Mouse (Mus musculus) kidney, postnatal 0 days (tissue): Measurements from ENCODE around the gene Dffa. TPM values are rescaled to one million over a fixed set of nuclear protein-coding genes. Genes with fewer than 3 reads are reported as not detected.

Experiments used
- ATAC-seq: fragments of 200-750 bp; cut with Nextera tagmentation; replicated peaks from 2 replicates; pipeline ENCODE4 v1.8.0; 2017; ENCODE audit warnings: low read depth, moderate number of reproducible peaks, moderate TSS enrichment, moderate library complexity; ENCODE audit not compliant: low FRiP score
- DNase-seq: peaks from one replicate; pipeline ENCODE4 v3.0.0-alpha.2; 2016; ENCODE audit warnings: low spot score
- H3K27ac ChIP-seq: fragments of 300-500 bp; sonication (generic); 2 replicates; pipeline ENCODE4 v1.5.1; 2014; ENCODE audit warnings: mild to moderate bottlenecking
- H3K27me3 ChIP-seq: fragments of 300-500 bp; sonication (generic); 2 replicates; pipeline ENCODE4 v1.6.1; 2014; ENCODE audit warnings: low read length, mixed read lengths; ENCODE audit not compliant: insufficient read depth
- H3K36me3 ChIP-seq: fragments of 300-500 bp; sonication (generic); 2 replicates; pipeline ENCODE4 v1.6.1; 2014; ENCODE audit warnings: low read length, mixed read lengths; ENCODE audit not compliant: insufficient read depth
- H3K4me1 ChIP-seq: fragments of 300-500 bp; sonication (generic); replicated peaks from 2 replicates; pipeline ENCODE4 v1.6.1; 2014; ENCODE audit warnings: antibody characterized with exemption, low read length, mixed read lengths; ENCODE audit not compliant: insufficient read depth
- H3K4me2 ChIP-seq: fragments of 300-500 bp; sonication (generic); 2 replicates; pipeline ENCODE4 v1.6.1; 2014; ENCODE audit warnings: mild to moderate bottlenecking, low read length, moderate library complexity, mixed read lengths
- H3K4me3 ChIP-seq: fragments of 300-500 bp; sonication (generic); replicated peaks from 2 replicates; pipeline ENCODE4 v1.5.1; 2014; ENCODE audit warnings: low read depth, low read length
- H3K9ac ChIP-seq: fragments of 300-500 bp; sonication (generic); 2 replicates; pipeline ENCODE4 v1.6.1; 2014; ENCODE audit warnings: low read depth, low read length
- H3K9me3 ChIP-seq: fragments of 300-500 bp; sonication (generic); replicated peaks from 2 replicates; pipeline ENCODE4 v1.6.1; 2016; ENCODE audit warnings: low read length, inconsistent platforms, mixed read lengths
- CTCF ChIP-seq: IDR thresholded peaks from 2 replicates; pipeline ENCODE4 v1.5.1; 2016; ENCODE audit warnings: antibody characterized with exemption, low read depth, mild to moderate bottlenecking, moderate library complexity
- WGBS: fragments of 180-500 bp; shearing (Covaris S2); extraction: QIAGEN DNeasy Blood & Tissue Kit; methylation state at CpG from one replicate; pipeline ENCODE4 v1.1.7; 2014; 5-methylcytosine and 5-hydroxymethylcytosine counted together
- polyA plus RNA-seq: library from polyadenylated mRNA; unstranded; fragments of >200 nt; fragmentation: Nextera tagmentation; extraction: Ambion mirVana; gene quantifications from 2 replicates; pipeline ENCODE4 v1.2.1, GENCODE M21; 2015

Gene Dffa
- polyA plus RNA-seq, 1 experiment from 2014 or later, result 30.3 TPM

DNA sequence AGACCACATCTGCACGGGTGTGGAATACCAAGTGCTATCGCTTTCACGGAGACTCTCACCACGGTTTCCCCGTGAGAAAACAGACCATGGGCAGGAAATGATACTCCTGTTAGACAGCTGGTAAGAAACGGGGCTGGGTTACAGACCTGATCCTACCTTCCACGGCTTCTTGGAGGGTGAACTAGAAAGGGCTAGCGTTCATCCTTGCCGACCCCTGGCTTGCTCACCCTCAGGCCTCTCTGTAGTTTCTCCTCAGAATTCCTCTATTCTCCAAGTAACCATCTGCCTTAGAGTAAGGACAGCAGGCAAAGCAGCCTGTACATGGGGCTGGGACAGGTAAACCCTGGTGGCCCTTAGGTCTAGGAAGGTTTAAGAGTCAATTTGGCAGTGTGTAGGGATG lies 45.2 kb downstream of the Dffa start:
- Histone ChIP-seq H3K4me1 (no peaks in the 10 kb centered on the region), H3K4me3 (no peak overlapping the region), H3K9ac (no peak overlapping the region), H3K36me3 (peaks cover 29% of the 10 kb centered on the region), H3K4me2 (no peak overlapping the region), H3K27me3 (no peaks in the 10 kb centered on the region), H3K9me3 (no peaks in the 10 kb centered on the region), H3K27ac (no peak overlapping the region)
- no peak for TF ChIP-seq CTCF
- ATAC-seq (no peak), DNase-seq (no peak)
- WGBS, result 57% methylated on average over 9 of the region's 9 CpGs

DNA sequence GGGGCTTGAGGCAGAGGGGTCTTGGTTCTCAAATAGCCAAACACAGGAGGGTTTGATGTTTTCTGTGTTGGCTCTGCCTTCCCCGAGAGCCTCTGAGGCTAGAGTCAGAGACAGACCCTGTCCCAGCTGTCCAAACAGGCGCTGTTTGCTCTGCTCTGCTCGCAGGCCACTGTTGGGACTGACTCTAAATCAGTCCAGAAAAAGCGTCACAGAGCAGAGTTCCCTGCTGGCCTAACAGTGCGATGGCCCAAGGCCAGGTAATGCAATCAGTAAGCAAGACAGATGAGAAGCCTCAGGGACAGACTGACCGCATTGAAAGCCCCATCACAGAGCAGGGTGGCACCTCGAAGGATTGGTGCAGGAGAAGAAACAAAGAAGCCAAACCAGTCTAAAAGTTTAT lies 45.7 kb downstream of the Dffa start:
- no peaks in the 10 kb centered on the region for H3K9me3 ChIP-seq
- H3K36me3 ChIP-seq, result peaks cover 33% of the 10 kb centered on the region
- ATAC-seq (no peak), DNase-seq (peak; percentile 34)
- H3K4me2 ChIP-seq, result no peak overlapping the region
- H3K27ac ChIP-seq, result no peak overlapping the region
- H3K4me3 ChIP-seq, result no peak overlapping the region
- no peak for TF ChIP-seq CTCF
- H3K4me1 ChIP-seq, result no peaks in the 10 kb centered on the region
- no peaks in the 10 kb centered on the region for H3K27me3 ChIP-seq
- WGBS, result 43% methylated on average over 7 of the region's 7 CpGs
- H3K9ac ChIP-seq, result no peak overlapping the region

GRCm38 (mm10) chr4:149150256-149150655 lies 46.3 kb downstream of the Dffa start:
- H3K27me3 ChIP-seq, result no peaks in the 10 kb centered on the region
- 48% methylated on average over 11 of the region's 11 CpGs for WGBS
- no peak for TF ChIP-seq CTCF
- H3K4me3 ChIP-seq, result no peak overlapping the region
- DNase-seq, result no peak
- peaks cover 39% of the 10 kb centered on the region for H3K36me3 ChIP-seq
- no peak overlapping the region for H3K9ac ChIP-seq
- ATAC-seq, result peak; percentile 71
- no peaks in the 10 kb centered on the region for H3K4me1 ChIP-seq
- H3K4me2 ChIP-seq, result no peak overlapping the region
- H3K9me3 ChIP-seq, result no peaks in the 10 kb centered on the region
- H3K27ac ChIP-seq, result no peak overlapping the region

DNA sequence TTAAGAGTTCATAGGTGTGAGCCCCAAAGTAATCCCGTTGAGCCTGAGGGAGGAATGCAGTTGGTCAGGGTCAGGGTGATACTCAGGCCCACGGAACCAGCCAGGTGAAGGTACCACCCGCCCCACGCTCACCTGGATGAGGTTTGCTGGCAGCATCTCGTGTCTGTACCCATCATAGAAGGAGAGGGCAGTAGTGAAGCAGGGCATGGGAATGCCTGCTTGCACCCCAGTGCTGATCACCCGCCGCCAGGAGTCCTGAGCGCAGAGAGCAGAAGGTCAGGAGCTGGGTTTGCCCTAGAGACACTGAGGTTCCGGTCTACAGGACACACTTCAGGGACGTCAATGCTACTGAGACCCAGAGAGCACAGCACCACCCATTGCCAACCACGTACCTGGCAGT lies 46.8 kb downstream of the Dffa start:
- Histone ChIP-seq H3K4me1 (no peaks in the 10 kb centered on the region), H3K27ac (no peak overlapping the region), H3K4me2 (no peak overlapping the region), H3K27me3 (no peaks in the 10 kb centered on the region), H3K4me3 (no peak overlapping the region), H3K9me3 (no peaks in the 10 kb centered on the region), H3K36me3 (peaks cover 43% of the 10 kb centered on the region), H3K9ac (no peak overlapping the region)
- no peak for ATAC-seq
- TF ChIP-seq CTCF, result no peak
- 87% methylated on average over 11 of the region's 11 CpGs for WGBS
- DNase-seq, result no peak

GRCm38 (mm10) chr4:149154859-149155258 lies 50.9 kb downstream of the Dffa start:
- DNase-seq (no peak), ATAC-seq (no peak)
- no peaks in the 10 kb centered on the region for H3K27me3 ChIP-seq
- no peak overlapping the region for H3K27ac ChIP-seq
- peaks cover 66% of the 10 kb centered on the region for H3K36me3 ChIP-seq
- no peak for TF ChIP-seq CTCF
- no peaks in the 10 kb centered on the region for H3K4me1 ChIP-seq
- no peak overlapping the region for H3K4me2 ChIP-seq
- H3K4me3 ChIP-seq, result no peak overlapping the region
- H3K9ac ChIP-seq, result no peak overlapping the region
- H3K9me3 ChIP-seq, result no peaks in the 10 kb centered on the region
- WGBS, result 98% methylated on average over 7 of the region's 7 CpGs

DNA sequence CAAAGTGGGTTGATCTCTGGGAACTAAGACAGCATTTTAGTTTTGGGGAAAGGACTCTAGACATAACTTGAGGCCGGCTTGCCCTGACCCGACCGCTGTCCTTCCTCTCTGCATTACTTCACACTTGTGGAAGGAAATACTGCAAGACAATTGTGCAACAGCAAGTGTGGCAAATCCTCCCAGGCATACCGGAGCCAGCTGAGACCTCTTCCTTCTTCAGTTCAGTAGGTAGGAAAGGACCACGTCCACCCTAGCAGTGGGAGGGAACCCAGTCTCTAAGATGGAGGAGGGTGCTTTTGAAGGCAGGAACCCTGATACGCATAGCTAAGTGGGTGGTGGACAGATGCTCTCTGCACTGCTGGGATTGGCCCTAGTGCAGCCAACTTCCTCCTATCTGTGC lies 51.8 kb downstream of the Dffa start:
- no peak overlapping the region for H3K9ac ChIP-seq
- no peak for TF ChIP-seq CTCF
- DNase-seq, result no peak
- ATAC-seq, result no peak
- WGBS, result 89% methylated on average over 6 of the region's 6 CpGs
- peaks cover 69% of the 10 kb centered on the region for H3K36me3 ChIP-seq
- no peaks in the 10 kb centered on the region for H3K4me1 ChIP-seq
- H3K27me3 ChIP-seq, result no peaks in the 10 kb centered on the region
- no peak overlapping the region for H3K4me3 ChIP-seq
- no peak overlapping the region for H3K4me2 ChIP-seq
- no peaks in the 10 kb centered on the region for H3K9me3 ChIP-seq
- H3K27ac ChIP-seq, result no peak overlapping the region

GRCm38 (mm10) chr4:149157415-149157973 lies 53.5 kb downstream of the Dffa start:
- Histone ChIP-seq H3K9ac (no peak overlapping the region), H3K36me3 (peaks cover 69% of the 10 kb centered on the region), H3K27me3 (no peaks in the 10 kb centered on the region), H3K4me2 (no peak overlapping the region), H3K4me1 (no peaks in the 10 kb centered on the region), H3K4me3 (no peak overlapping the region), H3K27ac (no peak overlapping the region), H3K9me3 (no peaks in the 10 kb centered on the region)
- TF ChIP-seq CTCF, result no peak
- WGBS, result 86% methylated on average over 8 of the region's 8 CpGs
- no peak for ATAC-seq
- no peak for DNase-seq
